In genomic region chr2:79087600-79088205, GRCm38 (mm10) we compare ENCODE assay signal across 8 mouse cellular contexts.
DNase-seq lines count a peak whose midpoint lies in the region; ATAC-seq lines count a peak whose summit lies in the region.

No protein-coding gene starts in this region.

- peak; percentile 1 for DNase-seq in kidney, adult 11 months
- no peak for DNase-seq in kidney, postnatal 25 days
- peak; percentile 53 to 58 for DNase-seq in cerebellum, postnatal 10 days
- peak; percentile 19 to 25 for DNase-seq in heart, postnatal 10 days
- no peak for DNase-seq in adrenal gland, adult 8-10 months
- DNase-seq in spleen, postnatal 10 days (ENCODE audit: low spot score in 2 of 2): no peak
- no peak for DNase-seq in layer of hippocampus, adult 18-20 months (ENCODE audit: low spot score in 2 of 2)

- peak; percentile 43; the same call in 1 of the 2 replicates for ATAC-seq in megakaryocyte progenitor cell, adult 5-6 weeks (replicated peaks; ENCODE audit: poor library complexity)

- intact Hi-C loops in heart, postnatal 10 days (cut with DNase I): loop anchor here (2.0 kb wide), 1 partner anchor 177 kb away; no protein-coding TSS in a partner anchor

Comparison
In these comparisons a context has a peak if more than half of its experiments do, and no peak if none do; other contexts are left out.
1. DNase-seq: peak in kidney, adult 11 months (single experiment), cerebellum, postnatal 10 days (2 of 2) and heart, postnatal 10 days (2 of 2); none in kidney, postnatal 25 days (0 of 2), adrenal gland, adult 8-10 months (single experiment), spleen, postnatal 10 days (0 of 2) and layer of hippocampus, adult 18-20 months (0 of 2).